ENCODE assay signal across 8 mouse cellular contexts in the genomic region with DNA sequence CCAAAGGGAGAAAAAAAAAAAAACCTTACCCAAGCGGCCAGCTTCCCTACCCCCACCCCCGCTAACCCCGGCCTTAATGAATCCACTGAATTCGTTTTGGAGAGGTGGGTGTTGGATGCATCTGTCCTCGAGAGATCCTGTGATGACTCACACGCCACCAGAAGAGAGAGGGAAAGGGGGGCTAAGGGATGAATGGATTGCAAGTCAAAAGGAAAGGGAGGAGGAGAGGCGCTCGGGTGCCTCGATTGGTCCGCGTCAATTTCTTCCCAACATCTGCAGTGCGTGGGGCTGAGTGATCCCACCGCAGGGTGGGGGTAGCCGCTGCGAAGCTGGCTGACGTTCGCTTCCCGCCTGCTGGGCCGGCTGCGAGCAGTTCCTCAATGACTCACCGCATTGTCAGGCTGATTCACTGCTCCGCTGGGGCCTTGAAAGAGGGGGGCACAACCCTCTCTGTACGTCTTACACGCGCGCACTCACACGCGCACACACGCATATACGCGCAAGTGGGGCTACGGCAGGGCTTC. TPM values are rescaled to one million over a fixed set of nuclear protein-coding genes. Genes with fewer than 3 reads are reported as not detected.
DNase-seq lines count a peak whose midpoint lies in the region; ATAC-seq and TF ChIP-seq lines count a peak whose summit lies in the region.

No protein-coding gene starts in this region.

- peak overlapping the region; percentile 72 for H3K9ac ChIP-seq in heart, embryonic 16.5 days (ENCODE audit: low read length)
- H3K9ac ChIP-seq in lung, postnatal 0 days (replicated peaks; ENCODE audit: low read depth) = no peak overlapping the region; the same call in 1 of the 2 replicates

- 2% methylated on average over 32 of the region's 32 CpGs for WGBS in heart, embryonic 16.5 days
- WGBS in lung, postnatal 0 days = under 1% methylated on average over 32 of the region's 32 CpGs
- under 1% methylated on average over 32 of the region's 32 CpGs for WGBS in olfactory bulb, adult 2 months

- peak overlapping the region; percentile 75 for H3K27ac ChIP-seq in embryonic fibroblast, embryonic 13.5 days (ENCODE audit: insufficient read depth, low read length)
- H3K27ac ChIP-seq in heart, embryonic 16.5 days (ENCODE audit: low read length) = no peak overlapping the region
- no peak overlapping the region for H3K27ac ChIP-seq in lung, postnatal 0 days (ENCODE audit: low read length)
- H3K27ac ChIP-seq in olfactory bulb, adult 2 months (ENCODE audit: insufficient read depth, low read depth, low read length) = peak overlapping the region; percentile 79

- TF ChIP-seq POLR2A in embryonic fibroblast, embryonic 13.5 days (IDR thresholded peaks at IDR 0.05; ENCODE audit: low read depth, low read length) = peak; percentile 41; the same call in 1 of the 2 replicates
- TF ChIP-seq POLR2A in olfactory bulb, adult 2 months (IDR thresholded peaks at IDR 0.05; ENCODE audit: insufficient read depth, low read depth, low read length) = no peak

- TF ChIP-seq EP300 in lung, postnatal 0 days (IDR thresholded peaks at IDR 0.05) = no peak

- ATAC-seq in cerebellum, adult (ENCODE audit: insufficient number of reproducible peaks, low FRiP score, low TSS enrichment) = no peak
- peak; percentile 77 for ATAC-seq in heart, embryonic 16.5 days (replicated peaks; ENCODE audit: extremely low read depth, insufficient read depth, low FRiP score)
- peak; percentile 85 for ATAC-seq in lung, postnatal 0 days

- H3K4me2 ChIP-seq in heart, embryonic 16.5 days (ENCODE audit: low read depth, low read length) = peak overlapping the region; percentile 80
- H3K4me2 ChIP-seq in lung, postnatal 0 days (replicated peaks; ENCODE audit: low read depth, low read length) = peak overlapping the region; percentile 53

- no peak overlapping the region for H3K4me3 ChIP-seq in embryonic fibroblast, embryonic 13.5 days (ENCODE audit: insufficient read depth, low read length)
- peak overlapping the region; percentile 50 for H3K4me3 ChIP-seq in heart, embryonic 16.5 days (ENCODE audit: low read length)
- H3K4me3 ChIP-seq in lung, postnatal 0 days (ENCODE audit: low read depth, low read length) = peak overlapping the region; percentile 27
- peak overlapping the region; percentile 17 for H3K4me3 ChIP-seq in olfactory bulb, adult 2 months (ENCODE audit: insufficient read depth, low read depth, low read length)

- peaks cover 17% of the 10 kb centered on the region for H3K4me1 ChIP-seq in embryonic fibroblast, embryonic 13.5 days (ENCODE audit: control insufficient read depth, insufficient read depth, low read length)
- peaks cover 19% of the 10 kb centered on the region for H3K4me1 ChIP-seq in heart, embryonic 16.5 days (ENCODE audit: control insufficient read depth, insufficient read depth, low read length)
- peaks cover 8% of the 10 kb centered on the region for H3K4me1 ChIP-seq in lung, postnatal 0 days (ENCODE audit: insufficient read depth, low read depth, low read length)
- H3K4me1 ChIP-seq in olfactory bulb, adult 2 months (ENCODE audit: control insufficient read depth, insufficient read depth, low read length) = peaks cover 16% of the 10 kb centered on the region

- no peak for TF ChIP-seq CTCF in embryonic fibroblast, embryonic 13.5 days (IDR thresholded peaks at IDR 0.05; ENCODE audit: borderline replicate concordance, insufficient read depth, low read length)
- TF ChIP-seq CTCF in lung, postnatal 0 days (IDR thresholded peaks at IDR 0.05) = 0 out of 2 replicates have a peak, but pooled peaks have one; percentile 13
- TF ChIP-seq CTCF in olfactory bulb, adult 2 months (IDR thresholded peaks at IDR 0.05; ENCODE audit: insufficient read depth, low read depth, low read length) = no peak

- no peaks in the 10 kb centered on the region for H3K36me3 ChIP-seq in heart, embryonic 16.5 days (ENCODE audit: control insufficient read depth, insufficient read depth)
- no peaks in the 10 kb centered on the region for H3K36me3 ChIP-seq in lung, postnatal 0 days (ENCODE audit: insufficient read depth, low read length)

- peak; percentile 46 for DNase-seq in cerebellum, adult 11 months
- DNase-seq in adrenal gland, postnatal 36 days = peak; percentile 87 to 88
- peak; percentile 64 to 74 for DNase-seq in layer of hippocampus, postnatal 14 days (ENCODE audit: low spot score in 2 of 2)
- DNase-seq in lung, postnatal 0 days (ENCODE audit: low spot score) = peak; percentile 90

- no peaks in the 10 kb centered on the region for H3K9me3 ChIP-seq in heart, embryonic 16.5 days (replicated peaks; ENCODE audit: control insufficient read depth, low read length)
- no peaks in the 10 kb centered on the region for H3K9me3 ChIP-seq in lung, postnatal 0 days (ENCODE audit: low read length)

- no peaks in the 10 kb centered on the region for H3K27me3 ChIP-seq in heart, embryonic 16.5 days (ENCODE audit: control insufficient read depth, insufficient read depth, low read length)
- H3K27me3 ChIP-seq in lung, postnatal 0 days (replicated peaks; ENCODE audit: insufficient read depth, low read length) = no peaks in the 10 kb centered on the region

RNA-seq across cellular contexts. Expression of a gene that starts 3.7 kb away (rescaled TPM):
- under 1 TPM; 0.66 to 0.76 TPM for total RNA-seq in adrenal gland, postnatal 36 days (2021)
- polyA plus RNA-seq in embryonic fibroblast, embryonic 13.5 days (2011; ENCODE audit: insufficient read length, low read depth, missing spikeins) = 6.5 and 10.2 TPM in 2 replicates
- polyA plus RNA-seq in heart, embryonic 16.5 days (2015; fragmentation: Nextera tagmentation; extraction: Ambion mirVana) = 11.8 and 12.3 TPM in 2 replicates
- total RNA-seq in layer of hippocampus, postnatal 14 days (2021) = under 1 TPM; 0.76 to 0.79 TPM
- 0.88 and 1.3 TPM in 2 replicates for polyA plus RNA-seq in lung, postnatal 0 days (2015; fragmentation: Nextera tagmentation; extraction: Ambion mirVana)
- polyA plus RNA-seq in olfactory bulb, adult 2 months (2012; ENCODE audit: insufficient read depth, insufficient read length, low replicate concordance, missing spikeins) = not detected in 2 replicates

RNA-seq across cellular contexts. Expression of a gene that starts 15.0 kb away (rescaled TPM):
- total RNA-seq in adrenal gland, postnatal 36 days (2021) = 10 to 100 TPM; 96.3 to 96.5 TPM
- polyA plus RNA-seq in embryonic fibroblast, embryonic 13.5 days (2011; ENCODE audit: insufficient read length, low read depth, missing spikeins) = 47.8 and 54.9 TPM in 2 replicates
- polyA plus RNA-seq in heart, embryonic 16.5 days (2015; fragmentation: Nextera tagmentation; extraction: Ambion mirVana) = 86.7 and 96.4 TPM in 2 replicates
- 100 to 1,000 TPM; 171 to 197 TPM for total RNA-seq in layer of hippocampus, postnatal 14 days (2021)
- polyA plus RNA-seq in lung, postnatal 0 days (2015; fragmentation: Nextera tagmentation; extraction: Ambion mirVana) = 65.6 and 79.0 TPM in 2 replicates
- polyA plus RNA-seq in olfactory bulb, adult 2 months (2012; ENCODE audit: insufficient read depth, insufficient read length, low replicate concordance, missing spikeins) = 223 TPM in 1 of 2 replicates, not detected in the other

RNA-seq across cellular contexts. Expression of a gene that starts 23.6 kb away (rescaled TPM):
- under 1 TPM; 0.10 to 0.30 TPM for total RNA-seq in adrenal gland, postnatal 36 days (2021)
- 0.37 and 0.45 TPM in 2 replicates for polyA plus RNA-seq in embryonic fibroblast, embryonic 13.5 days (2011; ENCODE audit: insufficient read length, low read depth, missing spikeins)
- 0.08 and 0.09 TPM in 2 replicates for polyA plus RNA-seq in heart, embryonic 16.5 days (2015; fragmentation: Nextera tagmentation; extraction: Ambion mirVana)
- under 1 TPM; 0.86 to 0.88 TPM for total RNA-seq in layer of hippocampus, postnatal 14 days (2021)
- not detected in 2 replicates for polyA plus RNA-seq in lung, postnatal 0 days (2015; fragmentation: Nextera tagmentation; extraction: Ambion mirVana)
- not detected in 2 replicates for polyA plus RNA-seq in olfactory bulb, adult 2 months (2012; ENCODE audit: insufficient read depth, insufficient read length, low replicate concordance, missing spikeins)

RNA-seq across cellular contexts. Expression of a gene that starts 39.7 kb away (rescaled TPM):
- total RNA-seq in adrenal gland, postnatal 36 days (2021) = 10 to 100 TPM; 47.3 to 60.4 TPM
- polyA plus RNA-seq in embryonic fibroblast, embryonic 13.5 days (2011; ENCODE audit: insufficient read length, low read depth, missing spikeins) = 37.7 and 44.6 TPM in 2 replicates
- polyA plus RNA-seq in heart, embryonic 16.5 days (2015; fragmentation: Nextera tagmentation; extraction: Ambion mirVana) = 42.6 and 44.9 TPM in 2 replicates
- 10 to 100 TPM; 59.3 to 60.6 TPM for total RNA-seq in layer of hippocampus, postnatal 14 days (2021)
- 46.1 and 47.4 TPM in 2 replicates for polyA plus RNA-seq in lung, postnatal 0 days (2015; fragmentation: Nextera tagmentation; extraction: Ambion mirVana)
- 472 TPM in 1 of 2 replicates, not detected in the other for polyA plus RNA-seq in olfactory bulb, adult 2 months (2012; ENCODE audit: insufficient read depth, insufficient read length, low replicate concordance, missing spikeins)

RNA-seq across cellular contexts. Expression of a gene that starts 51.4 kb away (rescaled TPM):
- 10 to 100 TPM; 51.6 to 54.2 TPM for total RNA-seq in adrenal gland, postnatal 36 days (2021)
- 50.7 and 55.6 TPM in 2 replicates for polyA plus RNA-seq in embryonic fibroblast, embryonic 13.5 days (2011; ENCODE audit: insufficient read length, low read depth, missing spikeins)
- polyA plus RNA-seq in heart, embryonic 16.5 days (2015; fragmentation: Nextera tagmentation; extraction: Ambion mirVana) = 7.1 and 9.1 TPM in 2 replicates
- 100 to 1,000 TPM; 152 to 160 TPM for total RNA-seq in layer of hippocampus, postnatal 14 days (2021)
- polyA plus RNA-seq in lung, postnatal 0 days (2015; fragmentation: Nextera tagmentation; extraction: Ambion mirVana) = 9.6 and 10.2 TPM in 2 replicates
- polyA plus RNA-seq in olfactory bulb, adult 2 months (2012; ENCODE audit: insufficient read depth, insufficient read length, low replicate concordance, missing spikeins) = not detected in 2 replicates

Comparison
In these comparisons a context has a peak if more than half of its experiments do, and no peak if none do; other contexts are left out.
1. H3K27ac ChIP-seq: peak in embryonic fibroblast, embryonic 13.5 days (single experiment) and olfactory bulb, adult 2 months (single experiment); none in heart, embryonic 16.5 days (single experiment) and lung, postnatal 0 days (single experiment).
2. Peak in every context shown above with its lines, with median percentiles within 50 percentile points of each other: DNase-seq.